Mouse (Mus musculus): Measurements from ENCODE around the gene Yars. TPM values are rescaled to one million over a fixed set of nuclear protein-coding genes. Genes with fewer than 3 reads are reported as not detected.

Yars gene
- total RNA-seq (2022): 100 to 1,000 TPM in 1 of 4 experiments, 10 to 100 TPM in 3; 83.3 to 108 (median 89.0) TPM

- DNase-seq: peak; percentile 97
Observed at GRCm38 (mm10) chr4:129189542-129190519, at the start of gene Yars, which contains the start of gene S100pbp. Gene Yars (plus strand): TSS chr4:129189760. Gene S100pbp (minus strand): TSS chr4:129189727.

GRCm38 (mm10) chr4:129140808-129141207 lies 48.8 kb upstream of the Yars start:
- no peak for DNase-seq

- DNase-seq: no peak
Observed at GRCm38 (mm10) chr4:129141560-129142438, 47.8 kb upstream of the Yars start.

GRCm38 (mm10) chr4:129142439-129143045 lies 47.0 kb upstream of the Yars start:
- no peak for DNase-seq

- DNase-seq: no peak
Observed at GRCm38 (mm10) chr4:129143509-129143908, 46.1 kb upstream of the Yars start.

GRCm38 (mm10) chr4:129144401-129145367 lies 44.9 kb upstream of the Yars start:
- no peak for DNase-seq

GRCm38 (mm10) chr4:129145411-129145810 lies 44.1 kb upstream of the Yars start:
- no peak for DNase-seq

GRCm38 (mm10) chr4:129145943-129146342 lies 43.6 kb upstream of the Yars start:
- DNase-seq: no peak

GRCm38 (mm10) chr4:129146392-129146791 lies 43.2 kb upstream of the Yars start:
- DNase-seq: no peak

GRCm38 (mm10) chr4:129147552-129148103 lies 41.9 kb upstream of the Yars start:
- DNase-seq: no peak

- no peak for DNase-seq
Observed at GRCm38 (mm10) chr4:129149321-129149720, 40.2 kb upstream of the Yars start.

- DNase-seq: no peak
Observed at GRCm38 (mm10) chr4:129151276-129151811, 38.2 kb upstream of the Yars start.

GRCm38 (mm10) chr4:129157541-129157940 lies 32.0 kb upstream of the Yars start:
- no peak for DNase-seq

- peak; percentile 28 for DNase-seq
Observed at GRCm38 (mm10) chr4:129158549-129158948, 31.0 kb upstream of the Yars start.

- peak; percentile 27 for DNase-seq
Observed at GRCm38 (mm10) chr4:129161076-129161475, 28.5 kb upstream of the Yars start.

- no peak for DNase-seq
Observed at GRCm38 (mm10) chr4:129161581-129162255, 27.8 kb upstream of the Yars start.

- DNase-seq: no peak
Observed at GRCm38 (mm10) chr4:129172529-129172928, 17.0 kb upstream of the Yars start.

- no peak for DNase-seq
Observed at GRCm38 (mm10) chr4:129179560-129179959, 10.0 kb upstream of the Yars start.

- no peak for DNase-seq
Observed at GRCm38 (mm10) chr4:129188041-129188659, 1.4 kb upstream of the Yars start.

All from adrenal gland, adult 8-10 months (tissue).